Mouse (Mus musculus): Measurements from ENCODE around the gene Anapc15.
"Not testable (repeated sequence)": the region's sequence is repeated elsewhere in the genome, so short reads cannot be mapped to it uniquely, and the experiment has no call there.

Gene Anapc15

GRCm38 (mm10) chr7:101896104-101897066 lies 32.9 kb downstream of the Anapc15 start:
- in situ Hi-C loops (cut with MboI, MseI) = loop anchor here (10.0 kb wide), 1 partner anchor 1192 kb away; the partner anchor contains the start of gene Fam168a

GRCm38 (mm10) chr7:101900331-101901097 lies 37.0 kb downstream of the Anapc15 start:
- in situ Hi-C loops (cut with MboI, MseI) = no loop called here

- in situ Hi-C loops (cut with MboI, MseI) = no loop called here
Observed at GRCm38 (mm10) chr7:101901969-101902368, 38.5 kb downstream of the Anapc15 start.

GRCm38 (mm10) chr7:101902846-101903245 lies 39.3 kb downstream of the Anapc15 start:
- in situ Hi-C loops (cut with MboI, MseI) = no loop called here

- in situ Hi-C loops (cut with MboI, MseI) = no loop called here
Observed at GRCm38 (mm10) chr7:101905561-101906286, 42.2 kb downstream of the Anapc15 start, which contains the start of gene Lamtor1. Lamtor1 (plus strand) TSS chr7:101905904.

- in situ Hi-C loops (cut with MboI, MseI) = no loop called here
Observed at GRCm38 (mm10) chr7:101906287-101906681, 42.8 kb downstream of the Anapc15 start, which contains the start of gene Tomt. Tomt (minus strand) TSS chr7:101906359.

- in situ Hi-C loops (cut with MboI, MseI) = no loop called here
Observed at GRCm38 (mm10) chr7:101906696-101907095, 43.2 kb downstream of the Anapc15 start.

- in situ Hi-C loops (cut with MboI, MseI) = no loop called here
Observed at GRCm38 (mm10) chr7:101908367-101908766, 44.9 kb downstream of the Anapc15 start.

- in situ Hi-C loops (cut with MboI, MseI) = no loop called here
Observed at GRCm38 (mm10) chr7:101910138-101910537, 46.6 kb downstream of the Anapc15 start.

- in situ Hi-C loops (cut with MboI, MseI) = no loop called here
Observed at GRCm38 (mm10) chr7:101911982-101912381, 48.5 kb downstream of the Anapc15 start.

GRCm38 (mm10) chr7:101918071-101918470 lies 54.6 kb downstream of the Anapc15 start:
- in situ Hi-C loops (cut with MboI, MseI) = no loop called here

GRCm38 (mm10) chr7:101925892-101926291 lies 62.4 kb downstream of the Anapc15 start:
- in situ Hi-C loops (cut with MboI, MseI) = not testable (repeated sequence)

- in situ Hi-C loops (cut with MboI, MseI) = no loop called here
Observed at GRCm38 (mm10) chr7:101928093-101928492, 64.6 kb downstream of the Anapc15 start.

- in situ Hi-C loops (cut with MboI, MseI) = loop anchor here (10.0 kb wide), 2 partner anchors 132 to 492 kb away; partner anchors contain the start of genes Rnf121, Xndc1 and Xntrpc
Observed at GRCm38 (mm10) chr7:101932551-101932950, 69.0 kb downstream of the Anapc15 start.

- in situ Hi-C loops (cut with MboI, MseI) = loop anchor here (10.0 kb wide), 2 partner anchors 132 to 492 kb away; partner anchors contain the start of genes Rnf121, Xndc1 and Xntrpc
Observed at GRCm38 (mm10) chr7:101933300-101933699, 69.8 kb downstream of the Anapc15 start.

GRCm38 (mm10) chr7:101933751-101934240 lies 70.3 kb downstream of the Anapc15 start, which contains the start of the genes Lrrc51 and Numa1:
Lrrc51 (minus strand) TSS chr7:101933895.
Numa1 (plus strand) TSS chr7:101934111.
- in situ Hi-C loops (cut with MboI, MseI) = loop anchor here (10.0 kb wide), 2 partner anchors 131 to 491 kb away; partner anchors contain the start of genes Rnf121, Xndc1 and Xntrpc

GRCm38 (mm10) chr7:101935957-101936356 lies 72.4 kb downstream of the Anapc15 start:
- in situ Hi-C loops (cut with MboI, MseI) = loop anchor here (10.0 kb wide), 2 partner anchors 129 to 489 kb away; partner anchors contain the start of genes Rnf121, Xndc1 and Xntrpc

GRCm38 (mm10) chr7:101936996-101937395 lies 73.5 kb downstream of the Anapc15 start:
- in situ Hi-C loops (cut with MboI, MseI) = loop anchor here (10.0 kb wide), 2 partner anchors 128 to 488 kb away; partner anchors contain the start of genes Rnf121, Xndc1 and Xntrpc

GRCm38 (mm10) chr7:101937569-101937968 lies 74.1 kb downstream of the Anapc15 start:
- in situ Hi-C loops (cut with MboI, MseI) = loop anchor here (10.0 kb wide), 2 partner anchors 127 to 487 kb away; partner anchors contain the start of genes Rnf121, Xndc1 and Xntrpc

GRCm38 (mm10) chr7:101938348-101938747 lies 74.8 kb downstream of the Anapc15 start:
- in situ Hi-C loops (cut with MboI, MseI) = loop anchor here (10.0 kb wide), 2 partner anchors 126 to 486 kb away; partner anchors contain the start of genes Rnf121, Xndc1 and Xntrpc

Data from T-helper 2 cell (primary cell).